Mouse (Mus musculus) frontal cortex, adult (tissue): ENCODE data around the gene Pars2.

Experiments
- ATAC-seq: cut with Nextera tagmentation; 2 replicates; pipeline ENCODE4 v1.9.2; 2017; ENCODE audit warnings: mild to moderate bottlenecking, moderate library complexity, mixed read lengths; ENCODE audit not compliant: low TSS enrichment

The Pars2 gene

DNA sequence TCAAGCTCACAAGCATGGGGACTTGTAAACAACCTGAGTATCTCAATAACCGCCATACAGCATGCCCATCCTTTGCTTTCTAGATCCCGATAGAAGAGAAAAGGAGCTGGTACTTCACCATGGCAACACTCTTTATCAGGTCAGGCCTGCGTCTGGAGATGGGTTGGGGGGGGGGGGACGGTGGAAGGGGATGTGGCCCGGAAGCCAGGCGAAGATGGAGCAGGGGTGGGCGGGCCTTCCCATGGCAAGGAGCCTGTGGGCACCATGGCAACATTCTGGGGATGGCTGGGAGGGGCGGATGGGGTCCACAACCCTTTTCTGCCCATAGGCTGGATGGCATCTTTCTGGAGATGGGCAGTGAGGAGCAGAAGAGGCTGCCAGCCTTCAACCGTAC, 16.8 kb upstream of the Pars2 start:
- no peak for ATAC-seq

DNA sequence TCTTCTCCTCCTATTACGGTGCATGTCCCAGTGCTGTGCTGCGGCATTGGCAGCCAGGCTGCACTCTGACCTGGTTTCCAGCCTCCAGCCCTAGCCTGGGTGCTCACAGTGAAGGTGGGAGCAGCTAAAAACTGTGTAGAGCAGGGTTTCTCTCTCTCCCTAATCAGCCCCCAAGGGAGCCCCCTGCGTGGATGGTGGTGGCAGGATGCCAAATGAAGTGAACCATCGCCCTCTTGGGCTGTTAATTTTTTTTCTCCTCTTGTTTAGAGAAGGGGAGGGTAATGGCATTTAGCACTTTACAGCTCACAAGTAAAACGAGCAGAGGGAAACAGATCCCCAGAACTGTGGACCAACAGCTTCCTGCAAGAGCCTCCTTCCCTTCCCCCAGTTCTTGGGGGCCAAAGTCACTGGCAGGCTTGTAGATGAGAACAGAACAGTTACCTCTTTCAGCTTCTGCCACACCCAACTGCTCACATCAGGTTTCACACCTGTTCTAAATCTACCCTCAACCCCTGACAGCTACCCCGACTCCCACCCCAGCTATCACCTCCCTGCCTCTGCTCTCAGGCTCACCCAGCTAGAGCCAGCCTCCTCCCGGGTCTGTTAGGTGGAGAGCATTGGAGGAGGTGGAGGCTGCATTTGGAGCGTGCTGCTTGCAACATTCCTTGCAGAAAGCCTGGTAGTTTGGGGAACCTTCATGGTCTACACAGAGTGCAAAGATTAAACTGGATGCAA, 7.2 kb upstream of the Pars2 start:
- peak; percentile 59 for ATAC-seq

DNA sequence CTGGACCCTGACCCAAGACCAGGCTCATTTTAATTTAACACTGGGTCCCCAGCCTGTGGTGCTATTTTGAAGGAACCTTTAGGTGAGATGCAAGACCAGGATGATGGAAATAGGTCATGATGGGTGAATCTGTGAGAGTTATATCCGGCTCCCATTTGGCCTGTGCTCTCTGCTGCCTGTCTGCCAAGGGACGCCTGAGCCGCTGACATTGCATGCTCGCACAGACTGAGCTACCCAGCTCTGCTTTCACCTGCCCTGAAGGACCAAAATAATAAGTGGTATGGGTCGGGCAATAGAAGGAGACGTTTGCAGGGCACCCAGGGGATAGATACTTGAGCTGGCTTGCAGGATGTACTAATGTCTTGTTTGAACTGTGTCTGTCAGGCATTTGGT, 6.7 kb upstream of the Pars2 start:
- ATAC-seq: no peak

DNA sequence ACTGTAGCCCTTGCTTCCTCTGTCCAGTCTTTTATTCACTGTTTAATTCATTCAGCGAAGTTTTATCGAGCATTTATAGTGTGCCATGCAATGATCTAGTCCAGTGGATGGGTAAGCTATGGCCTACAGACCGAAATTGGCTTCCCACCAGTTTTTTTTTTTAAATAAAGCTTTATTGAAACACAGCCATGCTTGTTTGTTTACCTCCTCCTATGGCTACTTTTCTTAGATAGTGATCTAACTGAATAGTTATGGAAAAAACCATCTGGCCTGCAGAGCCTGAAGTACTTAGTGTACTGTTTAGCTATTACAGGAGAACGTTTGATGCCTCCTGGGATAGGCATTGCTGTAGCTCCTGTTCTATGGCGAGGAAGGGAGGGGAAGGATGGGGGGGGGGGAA, 5.1 kb upstream of the Pars2 start:
- ATAC-seq: no peak

DNA sequence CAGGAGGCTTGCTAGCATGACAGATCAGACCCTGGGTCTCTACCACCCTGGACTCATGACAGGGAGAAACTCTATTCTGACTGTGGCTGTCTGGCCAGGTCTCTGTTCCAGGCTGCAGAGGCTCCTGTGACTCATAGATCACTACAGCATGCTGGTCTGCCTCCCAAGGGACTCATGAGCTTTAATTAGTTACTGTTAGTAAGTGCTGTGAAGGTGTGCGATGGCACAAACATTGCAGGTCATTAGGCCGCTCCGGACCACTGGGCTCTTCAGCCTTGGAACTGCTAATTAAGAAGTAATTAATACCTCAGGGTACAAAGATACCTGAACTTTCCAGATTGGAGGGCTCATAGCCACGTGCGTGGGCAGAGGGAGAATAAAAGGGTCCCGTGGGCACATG, 3.7 kb upstream of the Pars2 start:
- ATAC-seq: no peak

DNA sequence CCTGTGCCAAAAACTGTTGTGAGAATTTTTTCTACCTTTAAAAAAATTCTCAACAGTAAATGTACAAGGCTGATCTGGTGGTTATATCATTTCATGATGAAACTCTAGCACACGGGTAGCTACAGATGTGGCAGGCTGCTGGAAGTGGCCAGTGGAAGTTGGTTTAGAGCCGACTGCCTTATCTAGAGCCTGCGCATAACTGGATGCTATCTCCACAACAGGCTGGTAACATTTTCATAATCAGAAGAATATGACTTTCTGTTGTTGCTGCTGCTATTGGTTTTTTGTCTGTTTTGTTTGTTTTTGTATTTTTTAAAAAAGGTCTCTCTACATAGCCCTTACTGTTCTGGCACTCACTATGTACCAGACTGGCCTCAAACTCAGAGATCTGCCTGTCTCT, 1.7 kb downstream of the Pars2 start:
- no peak for ATAC-seq

DNA sequence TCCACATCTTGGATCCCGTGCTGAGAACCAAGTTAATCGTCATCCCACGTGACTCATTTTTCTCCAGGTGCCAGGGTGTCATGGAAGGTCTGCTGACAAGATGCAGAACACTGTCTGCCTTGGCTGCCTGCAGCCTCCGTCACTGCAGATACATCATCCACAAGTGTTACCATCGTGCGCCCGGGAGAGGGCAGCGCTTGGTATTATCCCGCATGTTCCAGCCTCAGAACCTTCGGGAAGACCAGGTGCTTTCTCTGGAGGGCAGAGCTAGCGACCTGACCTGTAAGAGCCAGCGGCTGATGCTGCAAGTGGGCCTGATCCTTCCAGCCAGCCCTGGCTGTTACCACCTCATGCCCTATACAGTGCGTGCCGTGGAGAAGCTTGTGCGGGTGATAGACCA, 2.2 kb downstream of the Pars2 start:
- no peak for ATAC-seq

DNA sequence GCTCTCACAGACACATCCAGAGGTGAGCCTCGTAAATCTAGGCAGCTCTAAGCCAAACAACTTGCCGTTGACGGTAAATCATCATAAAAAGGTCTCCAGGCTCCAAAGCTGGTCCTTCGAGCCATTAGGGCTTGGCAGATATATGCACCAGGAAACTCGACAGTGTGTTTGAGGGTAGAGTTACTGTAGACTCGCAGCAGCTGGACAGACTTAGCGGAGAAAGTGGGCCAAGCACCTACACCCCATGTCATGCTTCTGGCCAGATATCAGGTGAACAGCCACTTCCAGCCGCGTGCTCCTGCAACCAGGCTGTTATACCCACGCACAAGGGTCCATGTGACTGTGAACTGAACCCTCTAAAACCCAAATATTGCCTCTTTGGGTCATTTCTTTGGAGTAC, 4.8 kb downstream of the Pars2 start:
- ATAC-seq: no peak

DNA sequence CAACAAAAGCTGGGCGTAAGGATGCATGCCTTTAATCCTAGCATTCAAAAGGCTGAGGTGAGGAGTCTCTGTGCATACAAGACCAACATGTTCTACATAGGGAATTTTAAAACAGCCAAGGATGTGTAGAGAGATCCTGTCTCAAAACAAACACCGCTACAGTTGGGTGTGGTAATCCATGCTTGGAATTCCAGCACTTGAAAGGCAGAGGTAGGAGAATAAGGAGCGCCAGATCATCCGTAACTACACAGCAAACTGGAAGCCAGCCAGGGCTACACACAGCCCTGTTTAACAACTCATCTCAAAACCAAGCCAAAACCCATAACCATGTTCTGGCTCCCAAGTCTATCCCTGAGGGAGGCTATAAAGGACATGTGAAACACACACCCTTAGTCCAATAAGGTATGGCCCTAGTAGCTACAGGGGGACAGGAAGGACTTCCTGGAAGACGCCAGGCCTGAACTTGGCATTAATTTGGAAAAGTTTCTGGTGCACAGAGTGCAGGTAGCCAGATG, 13.1 kb downstream of the Pars2 start:
- no peak for ATAC-seq

DNA sequence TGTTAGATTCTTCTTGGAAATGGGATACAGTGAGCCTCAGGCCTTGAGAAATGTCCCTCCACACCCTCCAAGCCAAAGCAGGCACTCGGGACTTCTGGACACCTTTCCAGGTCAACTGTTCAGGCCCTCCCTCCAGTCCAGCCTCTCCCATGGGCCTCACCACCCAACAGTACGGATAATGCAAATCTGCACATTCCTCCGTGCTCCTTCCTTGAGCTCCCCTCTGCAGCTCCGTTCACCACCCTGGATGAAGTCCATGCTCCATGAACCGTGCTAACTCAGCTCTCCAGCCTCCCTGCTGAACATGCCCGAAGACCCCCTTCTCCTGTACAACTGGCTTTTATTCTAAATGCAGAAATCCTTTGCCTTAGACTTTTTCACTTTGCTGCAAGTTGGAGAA, 13.8 kb downstream of the Pars2 start:
- no peak for ATAC-seq

DNA sequence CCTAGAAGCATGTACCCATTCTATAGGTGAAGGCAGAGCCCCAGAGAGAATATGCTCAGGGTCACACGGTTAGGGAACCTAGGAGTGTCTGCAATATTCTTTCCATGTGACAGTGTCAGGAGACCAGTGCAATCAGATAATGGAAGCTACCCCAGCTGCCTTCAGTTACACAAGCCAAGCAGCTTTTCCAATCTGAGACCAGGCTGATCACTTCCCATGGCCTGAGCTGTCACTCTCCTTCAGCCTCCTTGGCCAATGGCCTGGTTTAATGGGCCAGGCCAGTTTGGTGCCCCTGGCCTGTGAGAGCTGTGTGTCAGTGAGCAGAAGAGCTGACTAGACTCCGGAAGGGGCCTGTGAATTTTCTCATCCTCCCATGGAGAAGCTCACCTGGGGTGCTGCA, 14.4 kb downstream of the Pars2 start:
- no peak for ATAC-seq

DNA sequence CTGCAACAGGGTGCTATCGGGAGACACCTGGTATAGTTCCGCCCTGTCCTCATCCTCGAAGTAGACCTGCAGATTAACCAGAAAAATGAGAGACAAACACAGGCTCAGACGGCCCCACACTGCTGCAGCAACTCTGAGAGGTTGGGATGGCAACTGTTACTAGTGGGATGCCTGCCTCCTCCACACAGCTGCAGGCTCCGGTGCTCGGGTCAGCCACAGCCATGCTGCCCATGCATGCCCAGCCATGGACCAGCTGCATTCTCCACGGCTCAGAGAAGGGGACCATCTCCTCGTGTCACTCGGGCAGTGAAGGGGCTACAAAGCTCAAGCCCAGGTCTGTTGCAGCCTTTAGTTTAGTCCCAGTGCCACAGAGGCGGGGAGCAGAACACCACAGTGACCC, 14.8 kb downstream of the Pars2 start:
- no peak for ATAC-seq

DNA sequence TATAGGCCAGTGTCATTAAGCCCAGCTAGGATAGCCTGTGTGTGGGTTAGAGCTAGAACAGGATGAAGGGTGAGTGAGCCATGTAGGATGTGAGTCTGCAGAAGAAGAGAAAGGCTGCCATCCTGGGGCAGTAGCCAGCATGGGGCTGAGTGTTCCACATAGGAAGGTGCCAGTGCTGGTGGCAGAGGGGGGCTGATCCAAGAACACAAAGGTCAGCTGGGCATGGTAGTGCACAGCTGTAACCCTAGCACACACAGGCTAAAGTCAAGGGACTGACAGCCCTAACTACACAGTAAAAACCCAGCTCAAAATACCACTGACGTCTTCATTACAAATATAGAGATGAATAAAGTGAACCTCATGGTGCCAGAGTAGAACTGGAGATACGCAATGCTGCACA, 15.7 kb downstream of the Pars2 start:
- no peak for ATAC-seq

DNA sequence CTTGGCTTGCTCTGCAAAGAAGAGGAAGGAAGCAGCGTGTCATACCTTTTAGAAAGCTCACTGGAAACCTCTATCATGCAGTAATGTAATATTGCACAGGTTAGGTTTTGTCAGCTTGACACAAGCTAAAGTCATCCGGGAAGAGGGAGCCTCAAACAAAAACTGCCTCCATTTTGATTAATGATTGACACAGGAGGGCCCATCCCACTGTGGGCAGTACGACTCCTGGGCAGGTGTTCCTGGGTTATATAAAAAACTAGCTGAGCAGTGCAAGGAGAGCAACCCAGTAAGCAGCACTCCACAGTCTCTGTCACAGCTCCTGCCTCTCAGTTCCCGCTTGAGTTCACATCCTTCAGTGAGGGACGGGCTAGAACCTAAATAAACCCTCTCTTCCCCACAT, 25.9 kb downstream of the Pars2 start:
- ATAC-seq: no peak

DNA sequence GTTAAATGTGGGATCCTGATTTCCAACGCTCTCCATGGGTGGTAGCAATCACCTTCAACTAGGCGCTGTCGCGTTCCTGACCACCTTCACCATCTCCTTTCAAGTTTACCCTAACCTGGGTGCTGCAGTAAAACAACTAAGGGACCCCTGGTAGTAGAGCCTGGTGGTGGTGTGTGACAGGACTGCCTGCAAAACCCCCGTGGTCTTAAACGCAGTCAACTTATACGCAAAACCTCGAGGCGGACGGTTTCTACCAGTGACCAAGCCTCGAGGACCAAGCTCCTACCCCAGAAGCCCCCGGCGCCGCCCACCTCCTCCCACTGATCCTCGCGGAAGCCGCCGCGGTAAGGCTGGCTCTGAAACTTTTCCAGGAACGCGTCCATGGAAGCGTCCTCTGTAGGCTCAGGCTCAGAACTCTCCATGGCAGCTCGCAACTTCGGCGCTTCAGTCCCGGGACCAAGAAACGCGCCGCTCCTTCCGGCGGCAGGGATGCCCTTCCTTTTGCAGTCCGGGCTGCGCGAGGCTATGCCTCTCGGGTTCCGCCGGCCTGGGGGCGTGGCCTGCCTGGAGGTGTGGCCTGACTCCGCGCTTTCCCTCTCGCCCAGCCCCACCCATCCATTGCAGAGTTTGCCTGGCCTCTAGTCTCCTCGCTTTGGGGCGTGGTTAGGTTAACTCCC, 27.7 kb downstream of the Pars2 start, which contains the start of gene Ttc4:
Gene Ttc4 (minus strand): TSS at position 503 of the 677 bp plus-strand sequence.
- ATAC-seq: peak; percentile 100

DNA sequence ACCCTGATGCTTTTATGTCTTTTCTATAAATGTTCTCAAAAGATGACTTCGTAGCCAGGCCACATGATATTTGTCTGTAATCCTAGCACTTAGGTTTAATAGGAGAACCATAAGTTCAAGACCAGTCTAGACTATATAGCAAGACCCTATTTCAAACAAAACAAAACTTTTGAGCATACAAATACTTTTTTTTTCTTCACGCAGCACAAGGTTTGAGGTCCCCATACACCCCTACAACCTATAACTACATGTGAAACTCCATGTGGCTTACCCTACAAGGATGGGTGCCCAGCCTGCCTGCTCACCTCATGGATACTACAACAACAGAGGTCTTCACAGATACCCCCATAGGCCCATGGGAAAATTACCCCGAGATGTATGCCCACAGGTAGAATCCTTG, 28.3 kb downstream of the Pars2 start:
- no peak; the same call in 1 of the 2 replicates for ATAC-seq

DNA sequence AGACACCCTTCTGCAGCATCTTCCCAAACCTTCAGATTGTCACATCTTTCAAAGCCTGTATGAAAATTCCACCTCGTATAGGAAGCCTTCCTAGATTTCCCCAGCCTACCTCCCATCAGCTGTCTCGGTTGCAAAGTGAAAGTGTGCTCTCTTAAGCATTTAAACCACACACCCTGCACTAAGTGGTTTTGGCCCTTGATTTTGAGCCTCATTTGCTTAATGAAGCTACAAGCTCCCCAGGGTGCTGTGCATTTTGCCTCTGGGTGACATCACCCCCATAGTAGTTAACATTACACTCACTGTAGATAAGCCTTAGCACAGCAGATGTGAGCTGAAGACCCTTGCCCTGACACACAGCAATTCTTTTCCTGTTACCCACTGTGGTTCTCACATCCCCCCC, 30.1 kb downstream of the Pars2 start:
- ATAC-seq: no peak

DNA sequence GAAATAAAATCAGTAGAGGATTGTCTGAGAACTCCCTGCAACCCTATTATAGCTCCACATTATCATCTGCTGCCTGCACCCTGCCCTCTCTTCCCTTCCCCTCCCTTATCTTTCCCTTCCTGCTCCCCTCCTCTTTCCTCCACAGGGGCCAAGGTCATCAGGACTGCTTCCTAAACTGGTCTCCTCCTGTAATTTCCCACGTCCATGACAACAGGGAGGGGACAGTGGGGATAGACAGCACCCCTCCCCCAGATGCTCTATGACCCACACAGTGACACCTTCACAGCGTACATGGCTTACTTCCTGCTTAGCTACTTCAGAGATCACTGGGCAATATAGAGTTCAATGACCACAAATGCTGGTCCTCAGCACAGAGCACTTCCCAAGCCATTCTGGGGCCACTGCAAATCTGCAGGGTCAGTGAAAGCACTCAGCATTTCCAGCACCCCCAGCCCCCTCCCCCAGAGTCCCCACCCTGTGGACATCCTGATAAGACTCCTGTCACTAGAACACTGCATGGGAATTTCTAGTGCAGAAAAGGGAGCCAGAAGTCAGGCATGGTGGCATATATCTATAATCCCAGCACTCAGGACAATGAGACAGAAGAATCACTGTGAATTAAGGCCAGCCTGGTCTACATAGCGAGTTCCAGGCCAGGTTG, 37.9 kb downstream of the Pars2 start:
- ATAC-seq: no peak

DNA sequence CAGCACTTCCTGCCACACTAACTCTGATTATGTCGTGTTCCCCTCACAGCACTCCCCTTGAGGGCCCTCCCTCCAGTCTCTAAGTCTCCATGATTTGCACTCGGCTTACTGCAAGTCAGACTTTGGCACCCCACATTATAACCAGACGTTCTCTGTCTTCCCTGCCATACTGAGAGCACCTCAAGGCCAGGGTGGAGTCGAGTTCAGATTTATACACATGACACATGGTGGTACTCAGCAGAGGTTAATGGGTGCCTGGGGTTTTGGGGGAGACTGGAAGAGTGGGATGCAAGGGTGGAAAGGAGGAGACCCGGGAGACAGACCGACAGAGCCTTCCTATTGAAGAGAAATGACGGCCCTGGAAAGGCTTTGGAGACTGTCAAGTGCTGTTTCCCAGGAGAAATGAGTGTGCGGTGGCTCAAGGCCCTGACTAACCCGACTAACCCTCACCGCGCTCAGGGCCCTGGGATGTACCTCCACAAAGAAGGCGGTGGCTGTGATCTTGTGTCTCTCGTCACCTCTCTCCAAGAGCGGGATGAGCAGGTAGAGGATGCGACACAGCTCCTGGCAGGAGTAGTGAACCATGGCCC, 43.1 kb downstream of the Pars2 start:
- ATAC-seq: no peak

DNA sequence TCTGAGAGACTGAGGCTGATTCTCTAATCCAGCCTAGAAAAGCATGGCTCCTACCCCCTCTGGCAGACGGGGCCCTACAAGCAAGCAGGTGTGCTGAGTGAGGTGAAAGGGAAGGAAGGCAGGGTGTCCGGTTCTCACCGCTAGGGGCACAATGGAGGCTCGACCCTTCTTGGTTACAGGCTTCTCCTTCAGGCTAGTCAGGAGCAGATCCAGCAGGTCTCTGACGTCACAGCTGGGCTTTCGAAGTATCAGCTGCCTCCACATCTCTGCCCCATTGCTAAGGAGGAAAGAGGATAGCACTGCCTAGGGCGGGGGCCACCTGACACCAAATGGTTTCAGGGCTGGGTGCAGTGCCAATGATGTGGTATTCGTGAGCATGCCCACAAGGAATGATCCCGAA, 49.1 kb downstream of the Pars2 start:
- peak; percentile 48 for ATAC-seq

DNA sequence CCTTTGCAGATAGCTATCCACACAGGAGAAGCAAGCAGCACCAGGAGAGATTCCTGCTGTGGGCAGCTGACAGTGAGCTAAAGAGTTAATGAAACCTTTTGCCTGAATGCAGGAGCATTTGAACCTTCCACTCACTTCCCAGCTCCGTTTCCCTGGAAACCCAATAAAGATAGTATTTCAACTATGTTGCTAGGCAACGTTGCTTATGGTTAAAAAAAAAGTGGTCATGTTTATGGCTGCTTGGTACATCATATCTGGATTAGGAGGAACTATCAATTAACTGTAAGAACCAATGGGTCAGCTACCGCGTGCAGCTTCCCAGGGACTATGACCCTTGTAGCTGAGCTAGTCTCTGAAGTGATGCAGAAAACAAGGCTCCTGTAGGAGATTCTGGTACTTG, 49.9 kb downstream of the Pars2 start:
- ATAC-seq: peak; percentile 18

DNA sequence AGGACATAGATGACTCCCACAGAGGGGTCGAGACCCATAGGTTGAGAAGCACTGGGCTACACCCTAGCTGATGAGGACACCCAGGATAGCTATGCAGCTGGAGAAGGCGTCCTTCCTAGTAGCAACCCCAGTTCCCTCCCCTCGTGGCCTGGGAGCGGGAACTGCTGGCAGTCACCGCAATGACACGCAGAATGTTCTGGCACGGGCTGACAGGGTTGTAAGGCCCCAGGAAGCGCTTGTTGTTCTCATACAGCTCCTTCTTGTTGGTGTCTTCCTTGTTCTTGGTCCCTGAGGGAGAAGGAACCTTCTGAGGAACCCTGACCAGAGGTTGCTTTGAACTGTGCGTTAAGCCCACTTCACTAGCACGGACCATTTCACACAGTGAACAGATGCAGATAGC, 53.1 kb downstream of the Pars2 start:
- no peak for ATAC-seq

DNA sequence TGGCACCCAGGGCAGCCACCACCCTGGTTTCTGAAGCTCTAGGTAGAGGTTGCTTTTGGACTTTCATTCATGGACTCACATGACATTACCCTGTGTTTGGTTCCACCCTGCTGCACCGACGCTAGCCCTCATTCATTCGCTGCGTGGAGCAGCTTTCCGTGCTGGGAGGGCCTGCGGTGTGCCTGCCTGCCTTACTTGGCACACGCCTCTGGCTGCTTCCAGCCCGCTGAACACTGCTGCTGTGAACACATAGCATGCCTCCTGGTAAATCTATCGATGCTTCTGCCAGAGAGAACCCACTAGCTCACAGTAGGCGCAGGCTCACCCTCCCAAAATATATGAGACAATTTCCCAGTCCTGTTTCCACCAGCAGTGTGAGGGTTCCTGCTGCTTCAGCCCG, 53.5 kb downstream of the Pars2 start:
- peak; percentile 81 for ATAC-seq
